8 mouse cellular contexts compared by ENCODE assay signal in genomic region chr10:127123436-127123805, GRCm38 (mm10). TPM values are rescaled to one million over a fixed set of nuclear protein-coding genes. Genes with fewer than 3 reads are reported as not detected.
DNase-seq lines count a peak whose midpoint lies in the region; ATAC-seq and TF ChIP-seq lines count a peak whose summit lies in the region.

No protein-coding gene starts in this region.

- peaks cover 9% of the 10 kb centered on the region for H3K36me3 ChIP-seq in intestine, postnatal 0 days (ENCODE audit: control insufficient read depth, insufficient read depth)
- H3K36me3 ChIP-seq in midbrain, embryonic 11.5 days (ENCODE audit: control insufficient read depth, insufficient read depth, low read length): no peaks in the 10 kb centered on the region; the same call in 1 of the 2 replicates
- peaks cover 12% of the 10 kb centered on the region for H3K36me3 ChIP-seq in small intestine, adult 2 months (ENCODE audit: control insufficient read depth, insufficient read depth, low read length)

- H3K4me3 ChIP-seq in intestine, postnatal 0 days (ENCODE audit: low read depth, low read length): peak overlapping the region; percentile 23
- H3K4me3 ChIP-seq in midbrain, embryonic 11.5 days (ENCODE audit: low read depth, low read length): peak overlapping the region; percentile 20
- H3K4me3 ChIP-seq in small intestine, adult 2 months (ENCODE audit: low read depth, low read length): peak overlapping the region; percentile 15; the same call in 1 of the 2 replicates

- no peaks in the 10 kb centered on the region for H3K4me1 ChIP-seq in intestine, postnatal 0 days (replicated peaks; ENCODE audit: control insufficient read depth, insufficient read depth, low read length)
- H3K4me1 ChIP-seq in midbrain, embryonic 11.5 days (ENCODE audit: control insufficient read depth, insufficient read depth, low read length): peaks cover 11% of the 10 kb centered on the region
- H3K4me1 ChIP-seq in small intestine, adult 2 months (ENCODE audit: control insufficient read depth, insufficient read depth, insufficient read length, low read length): peaks cover 12% of the 10 kb centered on the region

- H3K9me3 ChIP-seq in intestine, postnatal 0 days (ENCODE audit: control insufficient read depth): no peaks in the 10 kb centered on the region
- no peaks in the 10 kb centered on the region for H3K9me3 ChIP-seq in midbrain, embryonic 11.5 days (ENCODE audit: control insufficient read depth, low read length)

- TF ChIP-seq POLR2A in small intestine, adult 2 months (IDR thresholded peaks at IDR 0.05; ENCODE audit: low read depth, low read length): no peak

- H3K27ac ChIP-seq in intestine, postnatal 0 days (ENCODE audit: low read depth, low read length): no peak overlapping the region
- H3K27ac ChIP-seq in midbrain, embryonic 11.5 days (ENCODE audit: low read depth, low read length): no peak overlapping the region
- peak overlapping the region; percentile 65; the same call in 1 of the 2 replicates for H3K27ac ChIP-seq in small intestine, adult 2 months (ENCODE audit: insufficient read depth, low read depth, low read length)

- H3K9ac ChIP-seq in intestine, postnatal 0 days (ENCODE audit: low read depth, low read length): no peak overlapping the region
- peak overlapping the region; percentile 41; the same call in 1 of the 2 replicates for H3K9ac ChIP-seq in midbrain, embryonic 11.5 days (ENCODE audit: low read length)

- ATAC-seq in intestine, postnatal 0 days: no peak
- ATAC-seq in midbrain, embryonic 11.5 days (ENCODE audit: low FRiP score): no peak

- peak; percentile 56 to 86 for DNase-seq in adrenal gland, adult (ENCODE audit: inconsistent age in 2 of 2, low spot score in 1 of 2)
- DNase-seq in adrenal gland, adult 8-10 months: no peak
- peak; percentile 84 to 90 for DNase-seq in cerebellum, postnatal 10 days
- peak; percentile 74 to 90 for DNase-seq in frontal cortex, postnatal 36 days (ENCODE audit: low spot score in 2 of 2)
- DNase-seq in left cerebral cortex, postnatal 36 days (ENCODE audit: low spot score in 2 of 2): peak; percentile 62 to 75
- DNase-seq in midbrain, embryonic 11.5 days (ENCODE audit: low spot score, missing footprints): peak; percentile 89

- H3K27me3 ChIP-seq in intestine, postnatal 0 days (replicated peaks; ENCODE audit: control insufficient read depth, insufficient read depth, low read length): no peaks in the 10 kb centered on the region
- no peaks in the 10 kb centered on the region for H3K27me3 ChIP-seq in midbrain, embryonic 11.5 days (ENCODE audit: control insufficient read depth, insufficient read depth, low read length)
- no peaks in the 10 kb centered on the region for H3K27me3 ChIP-seq in small intestine, adult 2 months (ENCODE audit: control insufficient read depth, insufficient read depth, low read length)

- intact Hi-C loops in left cerebral cortex, postnatal 36 days (cut with DNase I): loop anchor here (2.0 to 5.0 kb wide), 2 partner anchors 41 to 104 kb away; partner anchors contain the start of gene B4galnt1

- peak; percentile 82 for TF ChIP-seq CTCF in intestine, postnatal 0 days (IDR thresholded peaks at IDR 0.05; ENCODE audit: low read depth)
- peak; percentile 50; the same call in 1 of the 2 replicates for TF ChIP-seq CTCF in small intestine, adult 2 months (IDR thresholded peaks at IDR 0.05; ENCODE audit: extremely low read depth, insufficient read length, insufficient replicate concordance, low read depth, low read length)

- peak overlapping the region; percentile 62 for H3K4me2 ChIP-seq in intestine, postnatal 0 days (replicated peaks; ENCODE audit: low read depth)
- peak overlapping the region; percentile 47 for H3K4me2 ChIP-seq in midbrain, embryonic 11.5 days

- WGBS in intestine, postnatal 0 days: 11% methylated on average over 4 of the region's 4 CpGs
- WGBS in midbrain, embryonic 11.5 days: 6% methylated on average over 4 of the region's 4 CpGs
- WGBS in small intestine, adult 2 months: 15% methylated on average over 4 of the region's 4 CpGs

RNA-seq across cellular contexts. Expression of gene Os9, which starts 2.5 kb away (rescaled TPM):
- 100 to 1,000 TPM; 139 to 153 (median 150) TPM for total RNA-seq in adrenal gland, adult 8-10 months (2022)
- 113 and 116 TPM in 2 replicates for polyA plus RNA-seq in intestine, postnatal 0 days (2015; fragmentation: Nextera tagmentation; extraction: Ambion mirVana)
- 100 to 1,000 TPM; 118 to 119 TPM for total RNA-seq in left cerebral cortex, postnatal 36 days (2021)
- polyA plus RNA-seq in midbrain, embryonic 11.5 days (2014; fragmentation: Nextera tagmentation; extraction: Ambion mirVana): 43.1 and 49.7 TPM in 2 replicates
- polyA plus RNA-seq in small intestine, adult 2 months (2012; rRNA removed): 59.8 and 117 TPM in 2 replicates

RNA-seq across cellular contexts. Expression of gene B4galnt1, which starts 41.6 kb away (rescaled TPM):
- 10 to 100 TPM in 2 of 4 experiments, 1 to 10 TPM in 2; 8.8 to 13.4 (median 11.1) TPM for total RNA-seq in adrenal gland, adult 8-10 months (2022)
- 29.4 and 34.1 TPM in 2 replicates for polyA plus RNA-seq in intestine, postnatal 0 days (2015; fragmentation: Nextera tagmentation; extraction: Ambion mirVana)
- 100 to 1,000 TPM; 116 to 122 TPM for total RNA-seq in left cerebral cortex, postnatal 36 days (2021)
- polyA plus RNA-seq in midbrain, embryonic 11.5 days (2014; fragmentation: Nextera tagmentation; extraction: Ambion mirVana): 8.1 and 9.4 TPM in 2 replicates
- 228 and 484 TPM in 2 replicates for polyA plus RNA-seq in small intestine, adult 2 months (2012; rRNA removed)

RNA-seq across cellular contexts. Expression of gene Agap2, which starts 48.3 kb away (rescaled TPM):
- total RNA-seq in adrenal gland, adult 8-10 months (2022): 1 to 10 TPM; 3.0 to 7.5 (median 5.5) TPM
- polyA plus RNA-seq in intestine, postnatal 0 days (2015; fragmentation: Nextera tagmentation; extraction: Ambion mirVana): 0.07 and 0.20 TPM in 2 replicates
- total RNA-seq in left cerebral cortex, postnatal 36 days (2021): 100 to 1,000 TPM; 680 to 686 TPM
- polyA plus RNA-seq in midbrain, embryonic 11.5 days (2014; fragmentation: Nextera tagmentation; extraction: Ambion mirVana): 0.66 and 0.89 TPM in 2 replicates
- polyA plus RNA-seq in small intestine, adult 2 months (2012; rRNA removed): 6.1 and 15.6 TPM in 2 replicates

RNA-seq across cellular contexts. Expression of gene Tspan31, which starts 53.4 kb away (rescaled TPM):
- 100 to 1,000 TPM; 120 to 138 (median 128) TPM for total RNA-seq in adrenal gland, adult 8-10 months (2022)
- 264 and 300 TPM in 2 replicates for polyA plus RNA-seq in intestine, postnatal 0 days (2015; fragmentation: Nextera tagmentation; extraction: Ambion mirVana)
- 10 to 100 TPM; 63.5 to 66.3 TPM for total RNA-seq in left cerebral cortex, postnatal 36 days (2021)
- polyA plus RNA-seq in midbrain, embryonic 11.5 days (2014; fragmentation: Nextera tagmentation; extraction: Ambion mirVana): 98.6 and 117 TPM in 2 replicates
- 36.1 and 48.9 TPM in 2 replicates for polyA plus RNA-seq in small intestine, adult 2 months (2012; rRNA removed)

RNA-seq across cellular contexts. Expression of gene Slc26a10, which starts 57.0 kb away (rescaled TPM):
- 1 to 10 TPM in 1 of 4 experiments, under 1 TPM in 3; 0.21 to 2.3 (median 0.48) TPM for total RNA-seq in adrenal gland, adult 8-10 months (2022)
- polyA plus RNA-seq in intestine, postnatal 0 days (2015; fragmentation: Nextera tagmentation; extraction: Ambion mirVana): 0.52 and 0.65 TPM in 2 replicates
- 1 to 10 TPM; 1.8 to 4.4 TPM for total RNA-seq in left cerebral cortex, postnatal 36 days (2021)
- polyA plus RNA-seq in midbrain, embryonic 11.5 days (2014; fragmentation: Nextera tagmentation; extraction: Ambion mirVana): 0.51 and 0.58 TPM in 2 replicates
- 0.56 and 0.85 TPM in 2 replicates for polyA plus RNA-seq in small intestine, adult 2 months (2012; rRNA removed)
